Mouse (Mus musculus) heart, embryonic 12.5 days (tissue): ENCODE data around the gene Zfp219. TPM values are rescaled to one million over a fixed set of nuclear protein-coding genes. Genes with fewer than 3 reads are reported as not detected.

ENCODE experiments used
- ATAC-seq: fragments of 200-750 bp; cut with Nextera tagmentation; 2 replicates; pipeline ENCODE4 v1.8.0; 2017; ENCODE audit warnings: moderate TSS enrichment, moderate library complexity; ENCODE audit not compliant: insufficient number of reproducible peaks, low FRiP score
- H3K27ac ChIP-seq: fragments of 300-500 bp; sonication (generic); 2 replicates; pipeline ENCODE4 v1.5.1; 2016; ENCODE audit warnings: mild to moderate bottlenecking, moderate library complexity; ENCODE audit not compliant: poor library complexity, severe bottlenecking
- H3K27me3 ChIP-seq: fragments of 300-500 bp; sonication (generic); replicated peaks from 2 replicates; pipeline ENCODE4 v1.6.1; 2016; ENCODE audit warnings: mild to moderate bottlenecking, moderate library complexity
- H3K36me3 ChIP-seq: fragments of 300-500 bp; sonication (generic); 2 replicates; pipeline ENCODE4 v1.6.1; 2016; ENCODE audit warnings: mild to moderate bottlenecking, moderate library complexity
- H3K4me1 ChIP-seq: fragments of 300-500 bp; sonication (generic); replicated peaks from 2 replicates; pipeline ENCODE4 v1.6.1; 2016; ENCODE audit warnings: mild to moderate bottlenecking
- H3K4me2 ChIP-seq: fragments of 300-500 bp; sonication (generic); 2 replicates; pipeline ENCODE4 v1.6.1; 2016; ENCODE audit warnings: mild to moderate bottlenecking, moderate library complexity
- H3K4me3 ChIP-seq: fragments of 300-500 bp; sonication (generic); 2 replicates; pipeline ENCODE4 v1.5.1; 2016; ENCODE audit warnings: mild to moderate bottlenecking
- H3K9ac ChIP-seq: fragments of 300-500 bp; sonication (generic); 2 replicates; pipeline ENCODE4 v1.6.1; 2016; ENCODE audit warnings: mild to moderate bottlenecking, moderate library complexity
- H3K9me3 ChIP-seq: fragments of 300-500 bp; sonication (generic); replicated peaks from 2 replicates; pipeline ENCODE4 v1.6.1; 2016; ENCODE audit warnings: mild to moderate bottlenecking, moderate library complexity
- WGBS: fragments of 180-500 bp; shearing (Covaris S2); methylation state at CpG from one replicate; pipeline ENCODE4 v1.1.7; 2016; 5-methylcytosine and 5-hydroxymethylcytosine counted together
- polyA plus RNA-seq: library from polyadenylated mRNA; unstranded; fragments of >200 nt; fragmentation: Nextera tagmentation; extraction: Ambion mirVana; gene quantifications from 2 replicates; pipeline ENCODE4 v1.2.1, GENCODE M21; 2016

The Zfp219 gene
- polyA plus RNA-seq, 1 experiment from 2014 or later = 23.6 TPM

- Histone ChIP-seq H3K4me1 (peaks cover 22% of the 10 kb centered on the region), H3K36me3 (peaks cover 13% of the 10 kb centered on the region), H3K9me3 (no peaks in the 10 kb centered on the region), H3K4me2 (peak overlapping the region; percentile 81), H3K4me3 (no peak overlapping the region), H3K9ac (no peak overlapping the region), H3K27me3 (no peaks in the 10 kb centered on the region), H3K27ac (no peak overlapping the region)
- WGBS = 56% methylated on average over 4 of the region's 4 CpGs
- ATAC-seq = no peak
These were observed 37.3 kb downstream of the Zfp219 start for GRCm38 (mm10) chr14:51983251-51983650.

GRCm38 (mm10) chr14:51979252-51979651 lies 41.3 kb downstream of the Zfp219 start:
- H3K9ac ChIP-seq = no peak overlapping the region
- no peaks in the 10 kb centered on the region for H3K36me3 ChIP-seq
- no peak overlapping the region for H3K4me3 ChIP-seq
- no peak overlapping the region for H3K27ac ChIP-seq
- no peak overlapping the region for H3K4me2 ChIP-seq
- WGBS = 75% methylated on average over 3 of the region's 3 CpGs
- peaks cover 5% of the 10 kb centered on the region for H3K4me1 ChIP-seq
- H3K9me3 ChIP-seq = no peaks in the 10 kb centered on the region
- no peaks in the 10 kb centered on the region for H3K27me3 ChIP-seq
- ATAC-seq = no peak

DNA sequence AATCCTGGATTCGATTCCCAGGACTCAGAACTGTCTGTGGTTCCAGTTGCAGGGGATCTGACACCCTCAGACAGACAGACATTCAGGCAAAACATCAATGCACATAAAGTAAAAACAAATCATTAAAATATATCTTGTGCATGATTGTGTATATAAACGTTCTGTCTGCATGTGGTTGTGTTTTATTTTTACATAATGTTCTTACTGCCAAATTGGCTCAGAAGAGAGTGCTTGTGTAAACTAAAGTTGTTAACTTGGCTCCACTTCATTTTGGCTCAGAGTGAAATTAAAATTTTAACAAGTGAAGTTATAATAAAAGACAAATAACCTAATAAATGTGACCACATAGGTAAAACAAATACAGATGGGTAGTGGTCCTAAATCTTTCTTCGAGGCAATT lies 53.1 kb downstream of the Zfp219 start:
- WGBS = 80% methylated on average over 3 of the region's 3 CpGs
- no peak overlapping the region for H3K9ac ChIP-seq

DNA sequence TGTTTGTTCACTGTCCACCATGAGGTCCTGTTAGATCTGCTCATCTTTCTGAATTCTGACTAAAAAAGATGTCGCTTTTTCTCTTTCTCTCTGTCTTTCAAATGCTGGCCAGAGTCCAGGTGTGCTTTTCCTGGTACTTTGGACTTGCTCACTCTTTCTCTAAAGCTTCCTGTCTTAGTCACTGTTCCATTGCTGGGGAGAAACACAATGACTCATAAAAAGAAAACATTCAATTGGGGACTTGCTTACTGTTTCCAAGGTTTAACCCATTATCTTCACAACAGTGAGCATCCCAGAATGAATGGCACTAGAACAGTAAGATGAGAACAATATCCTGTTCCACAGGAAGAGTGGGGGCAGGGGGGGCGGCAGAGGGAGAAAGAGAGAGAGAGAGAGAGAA lies 60.2 kb downstream of the Zfp219 start:
- H3K4me3 ChIP-seq = no peak overlapping the region
- peaks cover 3% of the 10 kb centered on the region; the same call in 1 of the 2 replicates for H3K27me3 ChIP-seq
- no peak overlapping the region for H3K27ac ChIP-seq
- 76% methylated on average over 2 of the region's 2 CpGs for WGBS
- H3K9me3 ChIP-seq = peaks cover 3% of the 10 kb centered on the region
- no peaks in the 10 kb centered on the region for H3K36me3 ChIP-seq
- no peak overlapping the region for H3K4me2 ChIP-seq
- H3K9ac ChIP-seq = no peak overlapping the region
- ATAC-seq = no peak
- peaks cover 7% of the 10 kb centered on the region for H3K4me1 ChIP-seq

More for the DNA sequence above, 53.1 kb downstream of the Zfp219 start:
- H3K4me1 ChIP-seq = peaks cover 3% of the 10 kb centered on the region
- H3K4me2 ChIP-seq = no peak overlapping the region
- no peaks in the 10 kb centered on the region for H3K27me3 ChIP-seq
- no peak for ATAC-seq
- H3K36me3 ChIP-seq = no peaks in the 10 kb centered on the region
- H3K27ac ChIP-seq = no peak overlapping the region
- H3K9me3 ChIP-seq = no peaks in the 10 kb centered on the region
- H3K4me3 ChIP-seq = no peak overlapping the region

Other genes with a start within 250 kb of the Zfp219 start
- gene Ang4, start 247.1 kb downstream of the Zfp219 start, polyA plus RNA-seq = not detected in 2 replicates
- not detected in 2 replicates for gene AY358078, start 220.7 kb downstream of the Zfp219 start, polyA plus RNA-seq
- not detected in 2 replicates for gene Ear6, start 167.0 kb downstream of the Zfp219 start, polyA plus RNA-seq
- gene Mettl17, start 135.9 kb downstream of the Zfp219 start, polyA plus RNA-seq = 39.7 and 40.4 TPM in 2 replicates
- 0.20 and 0.44 TPM in 2 replicates for gene Slc39a2, start 127.8 kb downstream of the Zfp219 start, polyA plus RNA-seq
- 224 and 228 TPM in 2 replicates for gene Ndrg2, start 106.6 kb downstream of the Zfp219 start, polyA plus RNA-seq
- gene Tppp2, start 102.3 kb downstream of the Zfp219 start, polyA plus RNA-seq = not detected in 2 replicates
- not detected in 2 replicates for gene Rnase13, start 98.0 kb downstream of the Zfp219 start, polyA plus RNA-seq
- gene Arhgef40, start 36.0 kb downstream of the Zfp219 start, polyA plus RNA-seq = 104 and 111 TPM in 2 replicates
- gene Tmem253, start 5.1 kb downstream of the Zfp219 start, polyA plus RNA-seq = 0.50 and 0.80 TPM in 2 replicates
- not detected in 2 replicates for gene Olfr221, start 21.7 kb upstream of the Zfp219 start, polyA plus RNA-seq
- gene Hnrnpc, start 83.3 kb upstream of the Zfp219 start, polyA plus RNA-seq = 425 and 438 TPM in 2 replicates
- gene Rpgrip1, start 90.0 kb upstream of the Zfp219 start, polyA plus RNA-seq = 31.9 and 32.1 TPM in 2 replicates
- gene Supt16, start 176.7 kb upstream of the Zfp219 start, polyA plus RNA-seq = 35.8 and 36.5 TPM in 2 replicates
- gene Chd8, start 237.0 kb upstream of the Zfp219 start, polyA plus RNA-seq = 35.0 and 36.0 TPM in 2 replicates